Mouse (Mus musculus) cerebellum, postnatal 10 days (tissue): ENCODE measurements around the gene Osr1.
A peak's percentile ranks its signal among the peaks of the same experiment; 100 is the strongest.

Experiments used
- DNase-seq, 2 experiments: peaks; one replicate each; pipeline ENCODE4 v3.0.0; 2021; ENCODE audit warnings: mixed read lengths in 2 of 2

Gene Osr1

GRCm38 (mm10) chr12:9569971-9570370, at the start of gene Osr1:
TSS of gene Osr1 (plus strand) at chr12:9570116.
- DNase-seq, result peak; percentile 83 to 85

DNA sequence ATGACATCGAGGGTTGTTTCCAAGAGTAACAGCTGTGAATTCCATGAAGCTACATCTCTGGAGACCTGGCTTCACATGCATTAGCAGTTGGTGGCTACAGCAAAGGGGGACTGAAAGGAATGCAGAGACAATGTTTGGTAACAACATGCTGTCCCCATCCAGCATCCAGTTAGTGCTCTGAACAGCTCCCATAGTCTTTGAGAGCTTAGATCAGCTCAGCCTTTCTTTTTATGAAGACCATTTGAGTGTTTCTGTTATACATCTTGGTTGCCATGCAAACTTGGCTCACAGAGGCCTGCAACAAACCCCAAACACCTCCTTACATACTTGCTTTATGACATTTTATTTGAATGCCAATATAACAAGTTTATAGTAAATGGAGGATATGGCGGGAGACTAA, 19.6 kb upstream of the Osr1 start:
- no peak for DNase-seq

DNA sequence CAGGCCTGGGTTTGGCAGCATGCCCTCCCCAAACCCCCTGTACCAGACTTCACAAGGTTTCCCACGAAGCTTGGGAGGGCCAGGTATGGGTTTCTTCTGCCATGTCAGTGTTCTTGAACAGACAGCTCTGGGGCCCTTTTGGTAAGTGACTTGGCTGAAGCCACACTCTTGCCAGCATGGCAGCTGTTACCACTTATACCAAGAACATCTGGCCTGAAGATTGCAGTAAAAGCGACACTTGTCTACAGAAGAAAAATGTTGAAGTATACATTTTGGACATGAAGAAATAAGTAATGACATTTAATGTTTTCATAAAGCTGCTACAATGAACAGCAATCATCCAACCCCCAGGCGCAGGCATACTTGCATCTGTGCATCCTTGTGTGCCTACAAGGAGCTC, 5.0 kb upstream of the Osr1 start:
- no peak for DNase-seq

DNA sequence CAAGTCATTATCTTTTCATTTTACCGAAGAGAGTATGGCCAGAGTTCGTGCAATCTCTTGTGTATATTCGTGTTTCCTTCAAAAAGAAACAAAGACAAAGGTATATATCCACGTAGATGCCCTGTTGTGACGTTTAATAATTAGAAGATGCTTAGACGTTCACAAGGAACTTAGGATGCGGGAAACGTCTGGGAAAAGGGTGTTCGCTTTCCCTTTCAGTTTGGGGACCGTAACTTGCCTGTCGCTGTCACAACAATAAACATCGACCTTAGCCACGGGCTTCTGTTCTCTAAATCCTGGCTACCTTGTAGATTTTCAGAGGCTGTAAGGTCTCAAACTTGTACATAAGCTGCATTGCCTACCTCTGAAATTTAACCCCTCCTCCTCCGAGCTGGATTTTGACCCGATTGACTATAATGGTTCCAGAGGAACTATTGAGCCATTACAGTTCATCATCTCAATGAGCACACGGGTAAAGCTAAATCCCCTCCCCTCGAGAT, 630 bp downstream of the Osr1 start:
- DNase-seq, result no peak

- peak in 1 of 2 experiments; percentile 19 for DNase-seq
Observed at GRCm38 (mm10) chr12:9571276-9571940, 1.5 kb downstream of the Osr1 start.

GRCm38 (mm10) chr12:9572022-9572421, 2.1 kb downstream of the Osr1 start:
- DNase-seq, result no peak

DNA sequence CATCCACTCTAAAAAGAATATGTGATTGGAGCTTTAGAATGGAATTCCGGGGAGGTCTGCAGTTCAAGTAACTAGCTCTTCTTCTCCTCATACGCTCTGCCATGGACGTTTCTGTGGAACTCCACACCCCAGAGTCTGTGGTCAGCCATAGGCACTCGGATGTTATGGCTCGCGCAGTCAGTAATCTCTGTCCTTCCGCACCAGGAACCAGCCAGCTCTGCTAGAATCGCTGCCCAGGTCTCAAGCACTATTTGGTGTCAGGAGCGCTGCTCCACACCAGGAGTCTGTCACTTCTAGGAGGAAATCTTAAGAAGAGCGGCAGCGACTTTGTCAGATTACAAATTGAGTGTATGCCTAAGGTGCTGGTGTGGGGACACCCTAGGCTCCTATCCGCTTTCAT, 3.8 kb downstream of the Osr1 start:
- DNase-seq, result no peak

- peak; percentile 30 to 34 for DNase-seq
Observed at GRCm38 (mm10) chr12:9574244-9574871, 4.4 kb downstream of the Osr1 start.

DNA sequence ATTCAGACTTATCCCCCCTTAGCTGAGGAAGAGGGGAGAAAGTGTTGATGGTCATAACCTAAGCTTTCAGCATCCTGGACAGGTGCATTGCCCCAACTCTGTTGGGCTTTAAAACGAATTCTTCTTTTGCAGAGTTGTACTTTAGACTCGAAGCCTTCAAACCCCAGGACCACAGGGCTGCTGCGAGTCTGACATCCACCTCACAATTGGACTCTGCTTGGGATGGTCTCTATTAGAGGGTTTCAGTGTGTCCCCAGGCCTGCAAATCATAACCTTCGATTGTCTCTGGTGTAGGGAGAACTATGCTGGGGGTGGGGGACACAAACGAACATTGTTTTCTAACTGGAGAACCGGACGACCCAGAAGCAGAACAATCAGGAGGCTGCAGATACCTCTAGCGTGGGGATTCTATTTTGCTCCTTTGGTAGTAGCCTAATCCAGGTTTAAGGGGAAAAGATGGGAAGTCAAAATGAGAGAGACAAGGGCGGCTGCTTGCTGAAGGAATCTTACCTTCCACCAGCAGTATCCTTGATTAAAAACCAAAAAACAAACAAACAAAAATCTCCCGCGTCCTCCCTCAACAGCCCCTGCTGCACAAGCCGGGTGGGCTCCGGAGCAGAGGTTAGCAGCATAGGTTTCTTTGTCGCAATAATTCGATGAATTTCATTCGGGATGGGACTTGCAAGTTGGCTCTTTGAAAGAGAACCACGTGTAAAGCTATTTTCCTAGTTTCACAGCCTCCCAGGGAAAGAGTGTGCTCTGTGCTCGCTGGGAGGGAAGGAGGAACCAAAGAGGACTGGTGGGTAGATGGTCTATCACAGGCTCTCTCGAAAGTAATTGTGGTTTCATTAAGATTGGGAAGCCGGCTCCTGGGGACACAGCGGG, 5.5 kb downstream of the Osr1 start:
- DNase-seq, result peak in 1 of 2 experiments; percentile 41

- DNase-seq, result peak in 1 of 2 experiments; percentile 34
Observed at GRCm38 (mm10) chr12:9576043-9576538, 6.2 kb downstream of the Osr1 start.

GRCm38 (mm10) chr12:9577610-9578009, 7.7 kb downstream of the Osr1 start:
- no peak for DNase-seq

DNA sequence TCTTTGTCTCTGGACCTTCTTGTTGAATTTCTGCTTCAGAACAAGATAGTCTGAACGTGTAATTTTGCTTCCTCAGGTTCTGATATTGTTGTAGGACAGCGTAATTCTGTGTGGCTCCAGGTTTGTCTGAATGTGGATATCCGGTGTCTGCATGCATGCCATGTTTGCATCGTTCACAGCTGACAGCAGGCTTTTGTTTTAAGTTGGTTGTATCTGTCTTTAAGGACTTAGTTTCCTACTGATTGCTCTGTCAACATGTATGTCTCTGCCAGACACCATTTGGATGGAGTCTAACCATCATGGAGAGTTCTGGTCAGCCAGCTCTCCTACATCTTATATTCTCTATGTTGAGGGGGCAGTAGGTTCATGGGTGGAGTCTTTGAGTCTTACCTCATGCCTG, 8.7 kb downstream of the Osr1 start:
- DNase-seq, result no peak

DNA sequence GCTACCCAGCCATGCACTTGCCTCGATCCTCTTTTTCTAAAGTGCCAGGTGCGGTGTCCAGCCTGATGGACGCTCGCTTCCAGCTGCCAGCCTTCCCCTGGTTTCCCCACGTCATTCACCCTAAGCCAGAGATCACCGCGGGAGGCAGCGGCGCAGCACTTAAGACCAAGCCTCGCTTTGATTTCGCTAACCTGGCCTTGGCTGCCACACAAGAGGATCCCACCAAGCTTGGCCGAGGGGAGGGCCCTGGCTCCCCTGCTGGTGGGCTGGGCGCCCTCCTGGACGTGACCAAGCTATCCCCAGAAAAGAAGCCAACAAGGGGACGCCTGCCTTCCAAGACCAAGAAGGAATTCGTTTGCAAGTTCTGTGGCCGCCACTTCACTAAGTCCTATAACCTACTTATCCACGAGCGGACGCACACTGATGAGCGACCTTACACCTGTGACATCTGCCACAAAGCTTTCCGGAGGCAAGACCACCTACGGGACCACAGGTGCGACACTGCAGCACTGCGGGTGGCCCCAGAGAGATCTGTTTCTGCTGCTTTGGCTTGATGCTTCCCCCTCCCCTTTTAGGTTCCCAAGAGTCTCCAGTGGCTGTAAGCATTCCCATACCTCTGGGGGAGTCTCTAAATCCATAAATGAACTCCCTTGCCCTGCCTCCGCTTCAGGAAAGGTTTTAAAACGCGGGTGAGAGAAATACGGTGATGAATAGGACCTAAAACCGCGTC, 9.6 kb downstream of the Osr1 start:
- DNase-seq, result peak; percentile 27

GRCm38 (mm10) chr12:9580041-9580905, 10.4 kb downstream of the Osr1 start:
- peak; percentile 27 to 32 for DNase-seq

GRCm38 (mm10) chr12:9581011-9581410, 11.1 kb downstream of the Osr1 start:
- DNase-seq, result peak; percentile 30 to 41

DNA sequence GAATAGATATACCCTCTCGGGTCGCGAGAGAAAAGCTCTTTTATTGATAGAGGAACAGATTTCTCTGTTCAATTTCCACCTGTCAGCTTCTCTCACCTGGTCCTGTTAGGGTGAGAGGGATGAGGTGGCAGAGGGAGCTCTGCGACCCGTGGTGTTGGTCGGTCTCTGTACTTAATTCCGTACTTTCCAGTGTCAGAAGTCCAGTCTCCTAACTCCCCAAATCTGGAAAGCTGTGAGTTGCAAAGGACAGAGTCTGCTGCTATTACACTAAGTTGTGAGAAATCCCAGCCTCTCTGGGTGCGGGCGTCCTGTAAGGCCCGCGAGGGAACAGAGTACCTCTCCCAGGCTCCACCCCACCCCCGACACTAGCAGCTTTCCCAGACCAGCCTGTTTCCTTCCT, 11.6 kb downstream of the Osr1 start:
- DNase-seq, result no peak

- peak; percentile 44 to 56 for DNase-seq
Observed at GRCm38 (mm10) chr12:9582248-9582995, 12.5 kb downstream of the Osr1 start.

DNA sequence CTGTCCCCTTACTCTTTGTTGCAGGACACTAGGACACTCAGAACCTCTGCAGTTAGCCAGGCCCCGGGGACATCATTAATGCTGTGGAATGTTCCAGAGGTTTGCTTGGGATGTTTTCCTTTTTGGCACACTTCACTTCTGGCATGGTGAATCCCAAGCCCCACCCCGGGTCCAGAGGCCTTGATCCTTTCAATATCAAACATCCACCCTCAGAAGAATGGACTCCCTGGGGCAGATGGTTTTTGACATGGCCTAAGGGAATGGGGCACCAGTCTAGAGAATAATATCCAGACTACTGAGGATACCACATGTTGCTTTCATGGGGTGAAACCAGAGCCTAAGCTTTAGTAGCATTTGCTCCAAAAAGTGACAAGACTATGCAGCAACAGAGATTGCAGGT, 13.5 kb downstream of the Osr1 start:
- DNase-seq, result no peak

DNA sequence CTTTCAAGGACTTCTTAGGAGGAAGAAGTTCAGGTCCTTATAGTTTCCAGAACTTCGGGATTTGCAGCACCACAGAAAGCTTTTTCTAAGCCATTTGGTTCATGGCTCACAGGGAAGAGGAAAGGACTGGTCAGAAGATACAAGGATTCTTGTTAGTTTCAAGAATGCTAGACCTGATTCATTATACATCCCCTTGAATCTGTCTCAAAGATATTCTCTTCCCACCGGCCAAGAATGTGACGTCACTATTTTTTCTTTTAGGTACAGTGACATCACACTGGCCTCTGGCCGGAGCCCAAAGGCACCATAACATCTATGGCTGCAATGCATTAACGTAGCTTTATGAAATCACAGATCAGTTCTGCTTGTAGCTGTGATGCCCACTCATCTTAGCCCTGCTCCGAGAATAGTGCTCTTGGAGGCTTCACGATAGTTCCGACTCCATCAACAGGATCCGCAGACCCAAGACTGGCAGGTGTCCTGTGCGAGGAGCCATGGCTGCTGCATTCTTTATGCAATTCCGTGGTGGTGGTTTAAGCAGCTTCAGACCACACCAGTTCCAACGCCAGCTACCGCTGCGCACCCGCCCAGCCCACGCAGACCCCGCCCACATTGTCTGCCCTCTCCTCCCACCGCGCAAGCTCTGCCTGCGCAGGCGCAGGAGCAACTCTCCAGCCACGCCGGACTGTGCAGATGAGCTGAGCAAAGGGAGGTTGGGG, 14.6 kb downstream of the Osr1 start:
- peak; percentile 79 to 89 for DNase-seq

DNA sequence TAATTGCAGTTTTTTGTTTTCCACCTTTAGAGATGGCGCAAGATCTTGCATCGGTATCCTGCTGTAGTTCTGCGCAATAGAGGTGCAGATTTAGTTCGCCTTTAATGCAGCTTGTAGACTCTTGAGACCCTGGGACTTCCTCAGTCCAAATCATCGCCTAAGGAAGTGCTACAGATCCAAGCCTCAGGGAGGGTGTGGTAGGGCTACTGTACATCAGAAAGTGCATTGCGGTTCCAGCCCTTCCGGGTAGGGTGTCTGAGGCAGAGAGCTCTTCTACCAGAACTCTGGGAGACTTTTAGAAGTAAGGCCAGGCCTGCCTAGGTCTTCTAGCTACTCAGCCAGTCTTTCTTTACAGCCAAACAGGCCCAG, 15.2 kb downstream of the Osr1 start:
- no peak for DNase-seq
